Mouse (Mus musculus): Measurements from ENCODE around the gene Tmem40. TPM values are rescaled to one million over a fixed set of nuclear protein-coding genes. Genes with fewer than 3 reads are reported as not detected.

The Tmem40 gene
- total RNA-seq, 2 experiments from 2014 or later: 12.3 to 25.3 TPM

- ATAC-seq (replicated peaks; ENCODE audit: poor library complexity, severe bottlenecking): 0 out of 2 replicates have a peak, but pooled peaks have one; percentile 3
Observed at GRCm38 (mm10) chr6:115717101-115717652, 45.0 kb downstream of the Tmem40 start.

- no peak for ATAC-seq (replicated peaks; ENCODE audit: poor library complexity, severe bottlenecking)
Observed at GRCm38 (mm10) chr6:115711261-115711660, 50.9 kb downstream of the Tmem40 start.

GRCm38 (mm10) chr6:115702901-115703300 lies 59.3 kb downstream of the Tmem40 start:
- no peak for ATAC-seq (replicated peaks; ENCODE audit: poor library complexity, severe bottlenecking)

- ATAC-seq (replicated peaks; ENCODE audit: poor library complexity, severe bottlenecking): no peak
Observed at GRCm38 (mm10) chr6:115701302-115701701, 60.9 kb downstream of the Tmem40 start.

DNA sequence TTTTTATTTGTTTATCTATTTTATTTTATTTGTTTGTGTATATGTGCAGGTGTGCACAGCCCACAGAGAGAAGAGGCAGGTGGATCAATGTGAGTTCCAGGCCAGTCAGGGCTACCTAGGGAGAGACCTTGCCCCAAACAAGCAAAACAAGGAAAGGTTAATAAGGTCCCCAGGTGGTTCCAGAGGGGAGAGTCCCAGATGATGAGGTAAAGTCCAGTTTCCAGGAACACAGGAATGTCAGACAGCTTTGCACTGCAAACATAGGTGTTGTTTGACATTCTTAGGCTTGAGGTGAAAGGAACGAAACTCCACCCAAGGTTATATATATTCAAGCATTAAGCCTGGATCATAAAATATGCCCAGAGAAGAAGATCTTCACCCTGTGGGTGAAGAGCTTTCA lies 61.4 kb downstream of the Tmem40 start:
- ATAC-seq (replicated peaks; ENCODE audit: poor library complexity, severe bottlenecking): no peak

DNA sequence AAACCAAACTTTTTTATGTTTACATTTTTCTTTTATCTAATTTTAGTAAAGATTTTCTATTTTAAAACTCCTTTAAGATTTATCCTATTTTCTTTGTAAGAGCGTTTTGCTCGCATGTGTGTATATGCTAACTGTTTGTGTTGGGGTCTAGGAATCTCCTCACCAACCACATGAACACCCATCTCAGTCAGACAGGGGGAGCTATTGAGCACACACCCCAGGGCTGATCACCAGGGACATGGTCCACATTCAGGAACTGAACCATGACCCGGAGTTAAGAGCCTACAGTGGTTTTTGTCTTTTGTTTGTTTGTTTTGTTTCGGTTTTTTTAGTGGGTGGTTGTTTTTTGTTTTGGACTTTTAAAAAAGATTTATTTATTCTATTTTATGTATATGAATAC lies 63.5 kb downstream of the Tmem40 start:
- ATAC-seq (replicated peaks; ENCODE audit: poor library complexity, severe bottlenecking): peak; percentile 59

GRCm38 (mm10) chr6:115697739-115698558 lies 64.3 kb downstream of the Tmem40 start:
- ATAC-seq (replicated peaks; ENCODE audit: poor library complexity, severe bottlenecking): peak; percentile 45

GRCm38 (mm10) chr6:115696707-115697215 lies 65.4 kb downstream of the Tmem40 start:
- no peak for ATAC-seq (replicated peaks; ENCODE audit: poor library complexity, severe bottlenecking)

DNA sequence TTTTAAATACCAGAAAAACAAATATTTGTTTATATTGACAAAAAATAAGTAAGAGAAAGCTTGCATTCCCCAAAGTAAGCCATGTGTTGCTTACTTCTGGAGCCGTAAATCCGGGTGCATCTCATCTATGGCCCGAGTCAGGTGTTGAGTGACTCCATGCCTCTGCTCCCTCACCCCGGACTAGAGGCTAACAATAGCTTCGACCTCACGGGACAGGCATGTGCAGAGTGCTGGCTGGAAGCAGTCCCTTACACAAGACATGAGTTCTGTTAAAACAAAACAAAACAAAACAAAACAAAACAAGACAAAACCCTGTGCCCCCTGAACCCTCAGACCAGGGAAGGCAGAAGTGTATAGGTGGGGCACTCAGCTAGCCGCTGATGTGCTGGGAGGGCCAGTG lies 67.1 kb downstream of the Tmem40 start:
- ATAC-seq (replicated peaks; ENCODE audit: poor library complexity, severe bottlenecking): no peak

DNA sequence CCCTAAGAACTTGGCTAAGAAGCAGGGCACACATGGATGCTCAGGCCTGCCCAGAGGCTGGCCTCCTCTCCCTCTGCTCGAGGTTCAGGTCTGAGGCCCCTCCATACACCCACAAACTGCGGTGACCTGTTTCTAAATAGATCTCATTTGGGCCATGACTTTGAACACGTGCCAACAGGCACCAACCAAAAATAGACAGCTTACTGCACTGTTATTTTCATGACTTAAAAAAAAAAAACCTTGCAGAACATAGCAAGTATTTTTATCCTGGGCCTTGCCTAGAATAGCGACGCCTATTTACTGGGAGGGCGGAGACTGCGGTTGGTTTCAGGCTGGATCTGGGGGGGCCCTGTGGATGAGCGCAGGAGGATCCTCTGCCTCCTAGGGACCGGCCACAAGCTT lies 67.8 kb downstream of the Tmem40 start:
- ATAC-seq (replicated peaks; ENCODE audit: poor library complexity, severe bottlenecking): peak; percentile 51

GRCm38 (mm10) chr6:115692963-115693730 lies 69.1 kb downstream of the Tmem40 start:
- ATAC-seq (replicated peaks; ENCODE audit: poor library complexity, severe bottlenecking): peak; percentile 25

- no peak for ATAC-seq (replicated peaks; ENCODE audit: poor library complexity, severe bottlenecking)
Observed at GRCm38 (mm10) chr6:115692163-115692950, 69.9 kb downstream of the Tmem40 start.

GRCm38 (mm10) chr6:115690105-115690504 lies 72.1 kb downstream of the Tmem40 start:
- ATAC-seq (replicated peaks; ENCODE audit: poor library complexity, severe bottlenecking): no peak

DNA sequence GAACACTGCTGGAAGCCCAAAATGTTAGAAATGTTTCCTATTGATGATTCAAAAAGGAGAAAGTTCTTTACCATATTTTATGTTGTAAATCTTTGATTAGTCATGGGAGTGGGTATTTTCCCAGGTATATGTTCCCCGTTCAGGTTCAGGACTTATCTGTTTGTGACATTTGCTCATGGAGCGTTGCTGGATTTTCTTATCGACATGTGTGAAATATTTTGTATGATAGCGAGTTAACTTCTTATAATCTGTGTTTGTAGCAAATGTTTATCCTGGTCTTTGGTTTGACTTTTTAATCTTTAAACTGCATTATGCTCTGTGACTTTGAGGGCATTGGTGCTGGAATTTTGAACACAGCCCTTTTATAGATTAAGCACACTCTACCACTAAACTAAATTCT lies 73.6 kb downstream of the Tmem40 start:
- no peak for ATAC-seq (replicated peaks; ENCODE audit: poor library complexity, severe bottlenecking)

GRCm38 (mm10) chr6:115687753-115688152 lies 74.5 kb downstream of the Tmem40 start:
- no peak for ATAC-seq (replicated peaks; ENCODE audit: poor library complexity, severe bottlenecking)

DNA sequence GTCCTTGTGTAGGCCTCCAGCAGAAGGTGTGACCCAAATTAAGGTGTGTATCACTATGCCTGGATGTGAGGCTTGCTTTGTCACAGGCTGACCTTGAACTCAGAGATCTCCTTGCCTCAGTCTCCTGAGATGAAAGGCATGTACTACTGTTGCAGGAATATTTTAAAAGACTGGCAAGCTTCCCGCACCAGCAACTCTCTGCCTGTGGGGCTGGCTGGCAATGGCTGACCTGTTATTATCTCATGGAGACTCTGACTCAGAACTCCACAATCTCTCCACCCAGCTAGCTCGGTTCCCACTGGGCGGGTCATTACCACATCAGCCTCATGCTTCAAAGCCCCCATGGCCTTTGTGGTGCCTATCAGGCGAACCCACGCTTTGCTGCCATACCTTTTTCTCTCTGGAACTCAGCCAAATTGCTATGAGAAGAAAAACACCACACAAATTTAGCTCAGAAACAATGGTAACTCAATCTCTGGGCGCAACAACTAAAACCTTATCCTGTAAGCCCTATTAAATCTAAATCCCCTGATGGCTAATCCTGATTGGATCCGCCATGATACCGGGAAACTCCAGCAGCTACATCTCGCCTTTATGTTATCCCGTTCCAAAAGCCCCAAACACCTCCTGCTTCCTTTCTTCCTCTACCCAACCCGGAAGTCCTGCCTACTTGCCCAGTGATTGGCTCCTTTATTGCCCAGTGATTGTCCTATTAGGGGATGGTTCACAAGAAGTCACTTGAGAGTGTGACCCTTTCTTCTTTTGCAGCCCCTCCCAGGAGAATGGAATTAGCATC lies 77.2 kb downstream of the Tmem40 start:
- no peak for ATAC-seq (replicated peaks; ENCODE audit: poor library complexity, severe bottlenecking)

DNA sequence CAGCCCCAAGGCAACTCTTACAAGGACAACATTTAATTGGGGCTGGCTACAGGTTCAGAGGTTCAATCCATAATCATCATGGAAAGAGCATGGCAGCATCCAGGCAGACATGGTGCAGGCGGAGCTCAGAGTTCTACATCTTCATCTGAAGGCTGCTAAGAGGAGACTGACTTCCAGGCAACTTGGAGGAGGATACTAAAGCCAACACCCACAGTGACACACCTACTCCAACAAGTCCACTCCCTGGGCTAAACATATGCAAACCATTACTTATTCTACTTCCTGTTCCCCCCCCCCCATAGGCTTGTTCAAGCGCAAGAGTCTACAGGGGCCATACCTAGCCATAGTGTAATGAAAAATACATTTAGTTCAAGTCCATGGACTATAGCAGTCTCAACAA lies 77.9 kb downstream of the Tmem40 start:
- no peak for ATAC-seq (replicated peaks; ENCODE audit: poor library complexity, severe bottlenecking)

- no peak for ATAC-seq (replicated peaks; ENCODE audit: poor library complexity, severe bottlenecking)
Observed at GRCm38 (mm10) chr6:115681066-115681465, 81.1 kb downstream of the Tmem40 start.

Measured in granulocyte monocyte progenitor cell, adult 5-6 weeks (primary cell).